Mouse (Mus musculus): ENCODE results near the gene Ube3b.
A peak's percentile ranks its signal among the peaks of the same experiment; 100 is the strongest.

Gene Ube3b

GRCm38 (mm10) chr5:114426732-114427131 lies 46.3 kb downstream of the Ube3b start:
- no peak for DNase-seq (ENCODE audit: low spot score)

GRCm38 (mm10) chr5:114428621-114429020 lies 48.2 kb downstream of the Ube3b start:
- DNase-seq (ENCODE audit: low spot score), result no peak

GRCm38 (mm10) chr5:114429781-114430180 lies 49.4 kb downstream of the Ube3b start:
- DNase-seq (ENCODE audit: low spot score), result no peak

- DNase-seq (ENCODE audit: low spot score), result no peak
Measured at GRCm38 (mm10) chr5:114434359-114434758, 54.0 kb downstream of the Ube3b start.

GRCm38 (mm10) chr5:114435588-114435987 lies 55.2 kb downstream of the Ube3b start:
- no peak for DNase-seq (ENCODE audit: low spot score)

- peak; percentile 93 for DNase-seq (ENCODE audit: low spot score)
Measured at GRCm38 (mm10) chr5:114443566-114444367, 63.4 kb downstream of the Ube3b start, which contains the start of the genes Mmab and Mvk. Gene Mmab (minus strand): TSS chr5:114444060. Gene Mvk (plus strand): TSS chr5:114444269.

- DNase-seq (ENCODE audit: low spot score), result no peak
Measured at GRCm38 (mm10) chr5:114444368-114444692, 63.9 kb downstream of the Ube3b start.

GRCm38 (mm10) chr5:114449011-114449410 lies 68.6 kb downstream of the Ube3b start:
- DNase-seq (ENCODE audit: low spot score), result no peak

GRCm38 (mm10) chr5:114456287-114456686 lies 75.9 kb downstream of the Ube3b start:
- DNase-seq (ENCODE audit: low spot score), result no peak

GRCm38 (mm10) chr5:114456995-114457605 lies 76.7 kb downstream of the Ube3b start:
- no peak for DNase-seq (ENCODE audit: low spot score)

- peak; percentile 41 for DNase-seq (ENCODE audit: low spot score)
Measured at GRCm38 (mm10) chr5:114461238-114461637, 80.8 kb downstream of the Ube3b start.

GRCm38 (mm10) chr5:114462067-114463040 lies 81.9 kb downstream of the Ube3b start:
- no peak for DNase-seq (ENCODE audit: low spot score)

- no peak for DNase-seq (ENCODE audit: low spot score)
Measured at GRCm38 (mm10) chr5:114464561-114464960, 84.2 kb downstream of the Ube3b start.

GRCm38 (mm10) chr5:114465641-114466040 lies 85.2 kb downstream of the Ube3b start:
- no peak for DNase-seq (ENCODE audit: low spot score)

- DNase-seq (ENCODE audit: low spot score), result no peak
Measured at GRCm38 (mm10) chr5:114467019-114467418, 86.6 kb downstream of the Ube3b start.

- DNase-seq (ENCODE audit: low spot score), result no peak
Measured at GRCm38 (mm10) chr5:114467430-114467829, 87.0 kb downstream of the Ube3b start.

GRCm38 (mm10) chr5:114468007-114468406 lies 87.6 kb downstream of the Ube3b start:
- no peak for DNase-seq (ENCODE audit: low spot score)

GRCm38 (mm10) chr5:114470359-114470758 lies 90.0 kb downstream of the Ube3b start:
- DNase-seq (ENCODE audit: low spot score), result no peak
